Mouse (Mus musculus): ENCODE data around the gene Kif18b. TPM values are rescaled to one million over a fixed set of nuclear protein-coding genes. Genes with fewer than 3 reads are reported as not detected.

Gene Kif18b
- not detected for polyA plus RNA-seq (2014; fragmentation: Illumina TruSeq; extraction: RNeasy Lipid Tissue Mini Kit (QIAGEN cat#74804); ENCODE audit: insufficient read depth, low read depth, low replicate concordance)

GRCm38 (mm10) chr11:102924557-102925350, at the start of gene Kif18b:
Kif18b (minus strand) TSS chr11:102925124.

GRCm38 (mm10) chr11:102946265-102946991, 21.5 kb upstream of the Kif18b start, which contains the start of gene C1ql1:
C1ql1 (minus strand) TSS chr11:102946688.

GRCm38 (mm10) chr11:102900763-102901162, 24.2 kb downstream of the Kif18b start, which contains the start of gene Gfap:
Gfap (minus strand) TSS chr11:102900912.

GRCm38 (mm10) chr11:102884616-102885219, 40.2 kb downstream of the Kif18b start, which contains the start of gene Fam187a:
Fam187a (plus strand) TSS chr11:102885169.

GRCm38 (mm10) chr11:102880585-102881313, 44.2 kb downstream of the Kif18b start, which contains the start of the genes Eftud2 and Ccdc103:
Eftud2 (minus strand) TSS chr11:102880985.
Ccdc103 (plus strand) TSS chr11:102881204.

Other genes starting within 250 kb of the Kif18b start
- 14.4 TPM for gene Ccdc43, start 227.3 kb downstream of the Kif18b start, polyA plus RNA-seq (2014; fragmentation: Illumina TruSeq; extraction: RNeasy Lipid Tissue Mini Kit (QIAGEN cat#74804); ENCODE audit: insufficient read depth, low read depth, low replicate concordance)
- gene Adam11, start 163.7 kb downstream of the Kif18b start, polyA plus RNA-seq (2014; fragmentation: Illumina TruSeq; extraction: RNeasy Lipid Tissue Mini Kit (QIAGEN cat#74804); ENCODE audit: insufficient read depth, low read depth, low replicate concordance), result 0.74 TPM
- gene Gjc1, start 105.4 kb downstream of the Kif18b start, polyA plus RNA-seq (2014; fragmentation: Illumina TruSeq; extraction: RNeasy Lipid Tissue Mini Kit (QIAGEN cat#74804); ENCODE audit: insufficient read depth, low read depth, low replicate concordance), result 14.6 TPM
- gene Higd1b, start 89.3 kb downstream of the Kif18b start, polyA plus RNA-seq (2014; fragmentation: Illumina TruSeq; extraction: RNeasy Lipid Tissue Mini Kit (QIAGEN cat#74804); ENCODE audit: insufficient read depth, low read depth, low replicate concordance), result 81.5 TPM
- 33.4 TPM for gene Eftud2, start 44.1 kb downstream of the Kif18b start, polyA plus RNA-seq (2014; fragmentation: Illumina TruSeq; extraction: RNeasy Lipid Tissue Mini Kit (QIAGEN cat#74804); ENCODE audit: insufficient read depth, low read depth, low replicate concordance)
- gene Ccdc103, start 43.9 kb downstream of the Kif18b start, polyA plus RNA-seq (2014; fragmentation: Illumina TruSeq; extraction: RNeasy Lipid Tissue Mini Kit (QIAGEN cat#74804); ENCODE audit: insufficient read depth, low read depth, low replicate concordance), result 2.9 TPM
- gene Fam187a, start 40.0 kb downstream of the Kif18b start, polyA plus RNA-seq (2014; fragmentation: Illumina TruSeq; extraction: RNeasy Lipid Tissue Mini Kit (QIAGEN cat#74804); ENCODE audit: insufficient read depth, low read depth, low replicate concordance), result not detected
- 0.09 TPM for gene Gfap, start 24.2 kb downstream of the Kif18b start, polyA plus RNA-seq (2014; fragmentation: Illumina TruSeq; extraction: RNeasy Lipid Tissue Mini Kit (QIAGEN cat#74804); ENCODE audit: insufficient read depth, low read depth, low replicate concordance)
- gene C1ql1, start 21.6 kb upstream of the Kif18b start, polyA plus RNA-seq (2014; fragmentation: Illumina TruSeq; extraction: RNeasy Lipid Tissue Mini Kit (QIAGEN cat#74804); ENCODE audit: insufficient read depth, low read depth, low replicate concordance), result 0.15 TPM
- gene Nmt1, start 103.1 kb upstream of the Kif18b start, polyA plus RNA-seq (2014; fragmentation: Illumina TruSeq; extraction: RNeasy Lipid Tissue Mini Kit (QIAGEN cat#74804); ENCODE audit: insufficient read depth, low read depth, low replicate concordance), result 28.8 TPM
- gene Dcakd, start 103.2 kb upstream of the Kif18b start, polyA plus RNA-seq (2014; fragmentation: Illumina TruSeq; extraction: RNeasy Lipid Tissue Mini Kit (QIAGEN cat#74804); ENCODE audit: insufficient read depth, low read depth, low replicate concordance), result 19.7 TPM
- 4.0 TPM for gene Plcd3, start 176.5 kb upstream of the Kif18b start, polyA plus RNA-seq (2014; fragmentation: Illumina TruSeq; extraction: RNeasy Lipid Tissue Mini Kit (QIAGEN cat#74804); ENCODE audit: insufficient read depth, low read depth, low replicate concordance)
- 35.5 TPM for gene Acbd4, start 176.6 kb upstream of the Kif18b start, polyA plus RNA-seq (2014; fragmentation: Illumina TruSeq; extraction: RNeasy Lipid Tissue Mini Kit (QIAGEN cat#74804); ENCODE audit: insufficient read depth, low read depth, low replicate concordance)
- gene Hexim1, start 191.1 kb upstream of the Kif18b start, polyA plus RNA-seq (2014; fragmentation: Illumina TruSeq; extraction: RNeasy Lipid Tissue Mini Kit (QIAGEN cat#74804); ENCODE audit: insufficient read depth, low read depth, low replicate concordance), result 25.9 TPM
- 1.9 TPM for gene Hexim2, start 207.3 kb upstream of the Kif18b start, polyA plus RNA-seq (2014; fragmentation: Illumina TruSeq; extraction: RNeasy Lipid Tissue Mini Kit (QIAGEN cat#74804); ENCODE audit: insufficient read depth, low read depth, low replicate concordance)
- gene Fmnl1, start 246.0 kb upstream of the Kif18b start, polyA plus RNA-seq (2014; fragmentation: Illumina TruSeq; extraction: RNeasy Lipid Tissue Mini Kit (QIAGEN cat#74804); ENCODE audit: insufficient read depth, low read depth, low replicate concordance), result 16.7 TPM

Data from lung, adult 10 weeks (tissue).